Mouse (Mus musculus): ENCODE results near the gene Fam71f1. TPM values are rescaled to one million over a fixed set of nuclear protein-coding genes. Genes with fewer than 3 reads are reported as not detected.

The Fam71f1 gene
- polyA plus RNA-seq, 1 experiment = 0.47 TPM

GRCm38 (mm10) chr6:29278513-29279267, 40.2 kb upstream of the Fam71f1 start:
- TF ChIP-seq TCF12 (IDR thresholded peaks at IDR 0.05; ENCODE audit: insufficient read depth, poor library complexity, severe bottlenecking) (no peak), E2F4 (IDR thresholded peaks at IDR 0.05; ENCODE audit: insufficient read depth) (no peak), MYOG (IDR thresholded peaks at IDR 0.05; ENCODE audit: control insufficient read depth in 1 of 3, insufficient read depth in 1 of 3, insufficient read length in 2 of 3, low read depth in 2 of 3) (no peak), SRF (IDR thresholded peaks at IDR 0.05; ENCODE audit: control insufficient read depth, insufficient read length, low read depth) (no peak), MYOD1 (IDR thresholded peaks at IDR 0.05; ENCODE audit: control insufficient read depth in 1 of 3, insufficient read length in 2 of 3, low read depth in 2 of 3) (no peak), CEBPB (IDR thresholded peaks at IDR 0.05; ENCODE audit: insufficient read depth, poor library complexity, severe bottlenecking) (no peak), USF1 (IDR thresholded peaks at IDR 0.05; ENCODE audit: low read depth) (no peak), TCF3 (IDR thresholded peaks at IDR 0.05; ENCODE audit: insufficient read length, low read depth) (no peak), POLR2A (IDR thresholded peaks at IDR 0.05; ENCODE audit: insufficient read length, low read depth) (no peak), REST (IDR thresholded peaks at IDR 0.05; ENCODE audit: insufficient read depth, insufficient read length) (no peak), MAX (IDR thresholded peaks at IDR 0.05; ENCODE audit: low read depth) (no peak), POLR2AphosphoS2 (IDR thresholded peaks at IDR 0.05; ENCODE audit: insufficient read length, low read depth) (no peak)
- H3K4me2 ChIP-seq (ENCODE audit: low read depth) = no peak overlapping the region

DNA sequence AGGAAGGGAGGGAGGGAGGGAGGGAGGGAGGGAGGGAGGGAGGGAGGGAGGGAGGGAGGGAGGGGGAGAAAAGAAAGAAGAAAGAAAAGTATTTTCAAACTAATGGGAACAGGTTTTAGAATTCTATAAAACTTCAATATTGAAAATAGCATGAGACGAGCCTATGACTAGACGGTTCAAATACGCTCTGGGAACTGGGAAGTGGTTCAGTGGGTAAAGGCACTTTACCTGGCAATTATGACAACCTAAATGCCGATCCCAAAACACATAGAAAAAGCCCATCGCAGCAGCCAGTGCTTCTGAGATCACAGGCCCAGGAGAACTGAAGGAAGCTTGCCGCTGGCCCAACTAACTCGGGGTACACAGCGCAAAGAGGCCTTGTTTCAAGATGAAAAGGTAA, 39.6 kb upstream of the Fam71f1 start, which contains the start of gene Fam71f2:
Fam71f2 (plus strand) TSS at position 301 of the 400 bp plus-strand sequence.
- TF ChIP-seq POLR2A (IDR thresholded peaks at IDR 0.05; ENCODE audit: insufficient read length, low read depth) (no peak), E2F4 (IDR thresholded peaks at IDR 0.05; ENCODE audit: insufficient read depth) (no peak), MAX (IDR thresholded peaks at IDR 0.05; ENCODE audit: low read depth) (no peak), CEBPB (IDR thresholded peaks at IDR 0.05; ENCODE audit: insufficient read depth, poor library complexity, severe bottlenecking) (no peak), REST (IDR thresholded peaks at IDR 0.05; ENCODE audit: insufficient read depth, insufficient read length) (no peak), MYOD1 (IDR thresholded peaks at IDR 0.05; ENCODE audit: control insufficient read depth in 1 of 3, insufficient read length in 2 of 3, low read depth in 2 of 3) (no peak), TCF12 (IDR thresholded peaks at IDR 0.05; ENCODE audit: insufficient read depth, poor library complexity, severe bottlenecking) (no peak), TCF3 (IDR thresholded peaks at IDR 0.05; ENCODE audit: insufficient read length, low read depth) (no peak), MYOG (IDR thresholded peaks at IDR 0.05; ENCODE audit: control insufficient read depth in 1 of 3, insufficient read depth in 1 of 3, insufficient read length in 2 of 3, low read depth in 2 of 3) (no peak), POLR2AphosphoS2 (IDR thresholded peaks at IDR 0.05; ENCODE audit: insufficient read length, low read depth) (no peak), USF1 (IDR thresholded peaks at IDR 0.05; ENCODE audit: low read depth) (no peak), SRF (IDR thresholded peaks at IDR 0.05; ENCODE audit: control insufficient read depth, insufficient read length, low read depth) (no peak)
- Histone ChIP-seq H3ac (ENCODE audit: control insufficient read depth, insufficient read length) (no peak within 1 kb of the TSS), H3K27me3 (ENCODE audit: control insufficient read depth, insufficient read depth, insufficient read length) (no peaks in the 10 kb centered on the region), H3K36me3 (ENCODE audit: control insufficient read depth, insufficient read depth) (peaks cover 6% of the 10 kb centered on the region), H3K4me3 (no peak within 1 kb of the TSS), H3K4me2 (ENCODE audit: low read depth) (no peak within 1 kb of the TSS), H3K79me2 (ENCODE audit: control insufficient read depth, insufficient read depth) (peaks cover 4% of the 10 kb centered on the region)

More at GRCm38 (mm10) chr6:29278513-29279267, 40.2 kb upstream of the Fam71f1 start:
- no peaks in the 10 kb centered on the region for H3K27me3 ChIP-seq (ENCODE audit: control insufficient read depth, insufficient read depth, insufficient read length)
- peaks cover 8% of the 10 kb centered on the region for H3K79me2 ChIP-seq (ENCODE audit: control insufficient read depth, insufficient read depth)
- no peak overlapping the region for H3K4me3 ChIP-seq
- H3K36me3 ChIP-seq (ENCODE audit: control insufficient read depth, insufficient read depth) = peaks cover 10% of the 10 kb centered on the region
- no peak overlapping the region for H3ac ChIP-seq (ENCODE audit: control insufficient read depth, insufficient read length)

DNA sequence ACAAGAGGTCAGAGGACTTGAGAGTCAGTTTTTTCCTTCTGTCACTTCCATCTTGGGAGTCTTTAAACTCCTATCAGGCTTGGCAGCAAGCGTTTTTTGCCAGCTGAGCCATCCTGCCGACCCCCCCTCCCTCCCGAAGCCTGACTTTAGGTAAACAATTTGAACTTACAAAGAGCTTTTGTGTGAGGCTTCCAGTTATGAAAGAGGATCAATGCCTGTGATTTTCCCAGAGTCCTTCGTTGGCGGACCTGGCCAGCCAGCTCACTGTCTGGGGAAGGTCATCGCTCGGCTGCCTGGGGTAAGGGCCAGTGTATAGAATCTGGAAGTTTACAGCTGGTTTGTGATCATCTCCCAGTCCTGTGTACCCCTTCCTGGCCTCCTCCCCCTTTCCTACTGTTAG, 38.3 kb upstream of the Fam71f1 start:
- Histone ChIP-seq H3K27me3 (ENCODE audit: control insufficient read depth, insufficient read depth, insufficient read length) (no peaks in the 10 kb centered on the region), H3K4me2 (ENCODE audit: low read depth) (no peak overlapping the region), H3ac (ENCODE audit: control insufficient read depth, insufficient read length) (no peak overlapping the region), H3K4me3 (no peak overlapping the region), H3K36me3 (ENCODE audit: control insufficient read depth, insufficient read depth) (no peaks in the 10 kb centered on the region), H3K79me2 (ENCODE audit: control insufficient read depth, insufficient read depth) (no peaks in the 10 kb centered on the region)
- TF ChIP-seq MAX (IDR thresholded peaks at IDR 0.05; ENCODE audit: low read depth) (no peak), CEBPB (IDR thresholded peaks at IDR 0.05; ENCODE audit: insufficient read depth, poor library complexity, severe bottlenecking) (no peak), REST (IDR thresholded peaks at IDR 0.05; ENCODE audit: insufficient read depth, insufficient read length) (no peak), POLR2AphosphoS2 (IDR thresholded peaks at IDR 0.05; ENCODE audit: insufficient read length, low read depth) (no peak)

DNA sequence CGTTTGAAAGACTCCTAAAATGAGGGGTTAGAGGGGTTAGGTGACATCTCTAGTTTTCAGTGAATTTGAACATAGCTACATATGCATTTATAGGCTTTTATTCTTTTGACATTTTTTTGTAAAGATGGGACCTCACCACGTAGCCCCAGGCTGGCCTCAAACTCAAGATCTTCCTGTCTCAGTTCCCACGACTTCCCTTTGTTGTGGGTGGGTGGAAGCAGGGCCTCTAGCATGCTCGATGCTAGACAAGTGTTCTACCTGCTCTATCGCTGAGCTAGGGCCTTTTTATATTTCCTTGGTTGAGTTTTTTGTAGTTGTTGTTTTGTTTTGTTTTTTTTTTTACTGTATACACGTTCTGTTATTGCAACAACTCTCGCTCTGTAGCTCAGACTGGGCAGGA, 32.1 kb upstream of the Fam71f1 start:
- Histone ChIP-seq H3K4me2 (ENCODE audit: low read depth) (no peak overlapping the region), H3K36me3 (ENCODE audit: control insufficient read depth, insufficient read depth) (no peaks in the 10 kb centered on the region), H3K79me2 (ENCODE audit: control insufficient read depth, insufficient read depth) (no peaks in the 10 kb centered on the region), H3K4me3 (no peak overlapping the region), H3ac (ENCODE audit: control insufficient read depth, insufficient read length) (no peak overlapping the region), H3K27me3 (ENCODE audit: control insufficient read depth, insufficient read depth, insufficient read length) (no peaks in the 10 kb centered on the region)
- TF ChIP-seq POLR2A (IDR thresholded peaks at IDR 0.05; ENCODE audit: insufficient read length, low read depth) (no peak), TCF12 (IDR thresholded peaks at IDR 0.05; ENCODE audit: insufficient read depth, poor library complexity, severe bottlenecking) (no peak), E2F4 (IDR thresholded peaks at IDR 0.05; ENCODE audit: insufficient read depth) (no peak), SRF (IDR thresholded peaks at IDR 0.05; ENCODE audit: control insufficient read depth, insufficient read length, low read depth) (no peak), REST (IDR thresholded peaks at IDR 0.05; ENCODE audit: insufficient read depth, insufficient read length) (no peak)

DNA sequence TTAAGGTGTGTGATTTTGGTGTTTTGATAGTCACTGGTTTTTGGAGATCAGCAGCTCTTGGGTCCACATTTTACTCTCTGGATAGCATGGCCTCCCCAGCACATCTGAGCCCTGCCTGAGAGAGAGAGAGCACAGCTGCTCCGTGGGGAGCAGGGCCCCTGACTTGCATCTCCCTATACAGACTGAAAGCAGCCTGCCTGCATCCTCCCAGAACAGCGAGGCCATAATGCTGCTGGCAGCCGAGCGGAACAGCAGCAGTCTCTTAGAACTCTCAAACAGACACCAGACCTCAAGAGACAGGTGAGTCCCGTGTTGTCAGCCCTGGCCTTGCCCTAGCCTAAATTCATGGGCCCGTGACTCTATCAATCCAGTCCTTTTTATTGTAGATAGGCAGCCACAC, 31.5 kb upstream of the Fam71f1 start:
- Histone ChIP-seq H3K4me3 (no peak overlapping the region), H3K4me2 (ENCODE audit: low read depth) (peak overlapping the region; percentile 0), H3K79me2 (ENCODE audit: control insufficient read depth, insufficient read depth) (no peaks in the 10 kb centered on the region), H3K36me3 (ENCODE audit: control insufficient read depth, insufficient read depth) (no peaks in the 10 kb centered on the region), H3ac (ENCODE audit: control insufficient read depth, insufficient read length) (no peak overlapping the region), H3K27me3 (ENCODE audit: control insufficient read depth, insufficient read depth, insufficient read length) (no peaks in the 10 kb centered on the region)
- TF ChIP-seq POLR2AphosphoS2 (IDR thresholded peaks at IDR 0.05; ENCODE audit: insufficient read length, low read depth) (no peak), TCF3 (IDR thresholded peaks at IDR 0.05; ENCODE audit: insufficient read length, low read depth) (no peak), E2F4 (IDR thresholded peaks at IDR 0.05; ENCODE audit: insufficient read depth) (no peak), SRF (IDR thresholded peaks at IDR 0.05; ENCODE audit: control insufficient read depth, insufficient read length, low read depth) (no peak), MAX (IDR thresholded peaks at IDR 0.05; ENCODE audit: low read depth) (no peak), TCF12 (IDR thresholded peaks at IDR 0.05; ENCODE audit: insufficient read depth, poor library complexity, severe bottlenecking) (no peak), POLR2A (IDR thresholded peaks at IDR 0.05; ENCODE audit: insufficient read length, low read depth) (no peak), USF1 (IDR thresholded peaks at IDR 0.05; ENCODE audit: low read depth) (no peak), CEBPB (IDR thresholded peaks at IDR 0.05; ENCODE audit: insufficient read depth, poor library complexity, severe bottlenecking) (no peak), REST (IDR thresholded peaks at IDR 0.05; ENCODE audit: insufficient read depth, insufficient read length) (no peak), MYOG (IDR thresholded peaks at IDR 0.05; ENCODE audit: control insufficient read depth in 1 of 3, insufficient read depth in 1 of 3, insufficient read length in 2 of 3, low read depth in 2 of 3) (no peak)
